Mouse (Mus musculus) liver, embryonic 16.5 days (tissue): ENCODE data around the gene Spc24. TPM values are rescaled to one million over a fixed set of nuclear protein-coding genes. Genes with fewer than 3 reads are reported as not detected.

Experiments
- ATAC-seq: fragments of 200-750 bp; cut with Nextera tagmentation; 2 replicates; pipeline ENCODE4 v1.8.0; 2017; ENCODE audit warnings: low read depth, mild to moderate bottlenecking, moderate number of reproducible peaks, moderate library complexity
- H3K27ac ChIP-seq: fragments of 300-500 bp; sonication (generic); 2 replicates; pipeline ENCODE4 v1.5.1; 2014; ENCODE audit warnings: mild to moderate bottlenecking, low read length
- H3K27me3 ChIP-seq: fragments of 300-500 bp; sonication (generic); 2 replicates; pipeline ENCODE4 v1.6.1; 2014; ENCODE audit warnings: low read depth, low read length, mixed read lengths; ENCODE audit not compliant: control insufficient read depth, insufficient read depth
- H3K36me3 ChIP-seq: fragments of 300-500 bp; sonication (generic); 2 replicates; pipeline ENCODE4 v1.6.1; 2014; ENCODE audit warnings: mild to moderate bottlenecking; ENCODE audit not compliant: control insufficient read depth, insufficient read depth
- H3K4me1 ChIP-seq: fragments of 300-500 bp; sonication (generic); 2 replicates; pipeline ENCODE4 v1.6.1; 2014; ENCODE audit warnings: low read depth, low read length, mixed read lengths; ENCODE audit not compliant: control insufficient read depth
- H3K4me2 ChIP-seq: fragments of 300-500 bp; sonication (generic); 2 replicates; pipeline ENCODE4 v1.6.1; 2014; ENCODE audit warnings: low read depth, low read length, mixed read lengths
- H3K4me3 ChIP-seq: fragments of 300-500 bp; sonication (generic); 2 replicates; pipeline ENCODE4 v1.5.1; 2014; ENCODE audit warnings: low read depth, mild to moderate bottlenecking, low read length
- H3K9ac ChIP-seq: fragments of 300-500 bp; sonication (generic); 2 replicates; pipeline ENCODE4 v1.6.1; 2014; ENCODE audit warnings: low read depth, low read length
- H3K9me3 ChIP-seq: fragments of 300-500 bp; sonication (generic); replicated peaks from 2 replicates; pipeline ENCODE4 v1.6.1; 2016; ENCODE audit warnings: low read length; ENCODE audit not compliant: control insufficient read depth
- WGBS: fragments of 180-500 bp; shearing (Covaris S2); extraction: QIAGEN DNeasy Blood & Tissue Kit; methylation state at CpG from one replicate; pipeline ENCODE4 v1.1.7; 2014; ENCODE audit not compliant: insufficient replicate concordance; 5-methylcytosine and 5-hydroxymethylcytosine counted together
- polyA plus RNA-seq: library from polyadenylated mRNA; unstranded; fragments of >200 nt; fragmentation: Nextera tagmentation; extraction: Ambion mirVana; gene quantifications from 2 replicates; pipeline ENCODE4 v1.2.1, GENCODE M21; 2015

Spc24 gene
- polyA plus RNA-seq, 1 experiment from 2014 or later, result 68.0 TPM

DNA sequence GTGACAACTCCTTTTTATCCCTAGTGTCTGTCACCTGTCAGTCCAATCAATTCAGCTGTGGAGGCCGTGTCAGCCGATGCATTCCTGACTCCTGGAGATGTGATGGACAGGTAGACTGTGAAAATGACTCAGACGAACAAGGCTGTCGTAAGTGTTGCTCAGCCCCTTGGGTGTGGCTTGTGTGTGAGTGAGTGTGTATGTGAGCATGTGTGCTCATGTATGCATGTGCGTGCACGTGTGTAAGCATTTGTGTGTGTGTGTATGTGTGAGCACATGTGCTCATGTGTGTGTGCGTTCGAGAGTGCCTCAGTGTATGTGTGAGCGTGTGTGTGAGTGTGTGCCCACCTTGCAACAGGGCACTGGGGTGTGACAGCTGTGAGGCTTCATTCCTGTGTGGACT is 27.8 kb downstream of the Spc24 start:
- Histone ChIP-seq H3K27ac (no peak overlapping the region), H3K4me1 (peaks cover 20% of the 10 kb centered on the region), H3K27me3 (no peaks in the 10 kb centered on the region), H3K36me3 (peaks cover 29% of the 10 kb centered on the region), H3K4me3 (no peak overlapping the region), H3K4me2 (no peak overlapping the region), H3K9me3 (no peaks in the 10 kb centered on the region), H3K9ac (no peak overlapping the region)
- whole genome bisulfite sequencing, result 80% methylated on average over 9 of the region's 9 CpGs
- ATAC-seq, result no peak

DNA sequence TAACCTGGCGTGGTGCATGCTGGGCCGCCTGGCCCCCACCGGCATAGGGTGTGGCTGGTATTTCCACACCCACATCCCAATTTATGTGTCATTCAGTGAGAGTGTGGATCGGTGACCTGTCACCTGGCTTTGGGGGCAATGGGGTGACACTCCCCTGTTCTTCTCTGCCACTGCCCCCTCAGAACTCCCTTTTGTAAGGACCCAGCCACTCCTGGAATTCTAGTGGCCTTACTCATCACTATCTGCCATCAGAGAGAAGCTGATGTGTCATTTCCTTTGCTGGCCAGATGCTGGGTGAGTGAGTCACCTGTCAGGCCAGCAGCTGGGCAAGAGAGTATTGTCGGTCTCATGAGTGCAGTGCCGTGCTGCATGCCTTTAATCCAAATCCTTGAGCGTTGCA is 30.8 kb downstream of the Spc24 start:
- Histone ChIP-seq H3K36me3 (peaks cover 22% of the 10 kb centered on the region), H3K4me1 (peaks cover 40% of the 10 kb centered on the region), H3K4me2 (no peak overlapping the region), H3K9ac (no peak overlapping the region), H3K27me3 (no peaks in the 10 kb centered on the region), H3K27ac (no peak overlapping the region), H3K4me3 (no peak overlapping the region), H3K9me3 (no peaks in the 10 kb centered on the region)
- ATAC-seq, result no peak
- WGBS, result 65% methylated on average over 7 of the region's 7 CpGs

GRCm38 (mm10) chr9:21728261-21728832 is 31.8 kb downstream of the Spc24 start:
- Histone ChIP-seq H3K27me3 (no peaks in the 10 kb centered on the region), H3K4me3 (no peak overlapping the region), H3K9me3 (no peaks in the 10 kb centered on the region), H3K36me3 (peaks cover 13% of the 10 kb centered on the region), H3K4me1 (peaks cover 48% of the 10 kb centered on the region), H3K9ac (no peak overlapping the region; the same call in 1 of the 2 replicates), H3K27ac (no peak overlapping the region), H3K4me2 (no peak overlapping the region)
- no peak for ATAC-seq
- 69% methylated on average over 10 of the region's 10 CpGs for WGBS

DNA sequence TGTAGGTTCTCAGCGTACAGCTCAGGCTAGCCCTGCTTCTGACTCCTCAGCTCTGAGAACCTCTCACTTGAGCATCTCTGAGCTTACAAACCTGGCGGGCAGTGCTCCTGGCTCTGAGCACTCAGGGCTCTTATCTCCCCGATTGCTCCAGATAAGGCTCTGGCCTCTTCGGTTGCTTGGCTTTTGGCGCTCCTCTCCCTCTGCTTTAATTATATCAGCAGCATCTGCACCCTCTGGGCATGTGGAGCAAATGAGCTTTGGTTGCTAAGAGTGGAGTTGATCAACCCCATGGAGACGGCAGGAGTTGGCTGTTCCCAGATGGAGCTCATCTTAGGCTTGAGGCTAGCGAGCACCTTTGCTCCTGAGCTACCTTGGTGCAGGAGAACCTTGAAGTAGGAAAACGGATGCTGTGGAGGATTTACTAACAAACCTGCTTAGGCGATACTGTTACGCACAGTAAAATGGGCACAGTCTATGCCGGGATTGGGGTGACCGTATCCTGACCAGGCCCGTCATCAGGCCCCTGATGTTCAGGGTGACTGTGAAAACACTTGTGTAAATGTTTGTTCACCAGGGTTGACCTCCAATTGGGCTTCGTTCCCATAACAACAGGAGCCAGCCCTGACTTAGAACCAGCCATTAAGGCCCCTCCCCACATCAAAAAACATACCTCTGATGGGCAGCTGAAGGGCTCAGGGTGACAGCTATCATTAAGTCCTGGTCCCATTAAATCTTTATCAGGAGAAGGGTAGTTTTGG is 33.7 kb downstream of the Spc24 start:
- H3K9me3 ChIP-seq, result no peaks in the 10 kb centered on the region
- WGBS, result 52% methylated on average over 14 of the region's 14 CpGs
- peaks cover 53% of the 10 kb centered on the region for H3K4me1 ChIP-seq
- peak overlapping the region; percentile 65 for H3K27ac ChIP-seq
- no peaks in the 10 kb centered on the region; the same call in 1 of the 2 replicates for H3K36me3 ChIP-seq
- no peaks in the 10 kb centered on the region for H3K27me3 ChIP-seq
- peak overlapping the region; percentile 97 for H3K4me2 ChIP-seq
- peak overlapping the region; percentile 47 for H3K9ac ChIP-seq
- peak; percentile 7; the same call in 1 of the 2 replicates for ATAC-seq
- H3K4me3 ChIP-seq, result peak overlapping the region; percentile 76

DNA sequence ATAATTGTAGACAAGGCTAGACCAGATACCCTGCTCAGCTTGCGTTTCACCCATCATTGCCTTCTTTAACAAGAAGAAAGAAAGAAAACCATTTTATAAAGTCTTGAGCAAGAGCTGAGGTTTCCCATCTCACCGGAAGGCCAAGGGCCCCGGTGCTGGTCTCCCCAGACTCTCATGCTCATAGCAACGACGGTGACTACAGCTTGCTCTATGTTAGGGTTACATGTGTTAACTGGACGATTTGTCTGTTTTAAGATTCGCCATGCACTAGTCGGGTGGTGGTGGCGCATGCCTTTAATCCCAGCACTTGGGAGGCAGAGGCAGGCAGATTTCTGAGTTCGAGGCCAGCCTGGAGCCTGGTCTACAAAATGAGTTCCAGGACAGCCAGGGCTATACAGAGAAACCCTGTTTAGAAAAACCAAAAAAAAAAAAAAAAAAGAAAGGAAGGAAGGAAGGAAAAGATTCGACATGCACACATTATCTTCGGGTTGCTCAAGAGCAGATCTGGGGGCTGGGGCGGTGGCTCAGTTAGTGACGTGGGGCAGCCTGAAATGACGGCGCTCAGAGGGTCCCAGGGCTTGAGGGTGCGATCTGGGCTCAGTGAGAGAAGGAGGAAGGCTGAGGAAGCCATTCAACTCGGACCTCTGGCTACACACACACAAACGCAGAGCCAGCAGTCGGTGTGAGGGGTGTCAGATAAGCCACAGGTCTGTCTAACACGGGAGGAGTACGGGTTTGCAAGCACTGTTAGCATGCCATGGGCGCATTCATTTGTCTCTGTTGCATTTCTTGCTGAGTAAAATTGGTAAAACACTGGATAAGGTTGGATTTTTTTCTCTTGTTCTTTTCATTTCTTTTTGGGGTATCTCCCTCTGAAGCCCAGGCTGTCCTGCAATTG is 34.6 kb downstream of the Spc24 start:
- ATAC-seq, result no peak
- peak overlapping the region; percentile 76 for H3K4me3 ChIP-seq
- H3K9me3 ChIP-seq, result no peaks in the 10 kb centered on the region
- peak overlapping the region; percentile 65 for H3K27ac ChIP-seq
- no peaks in the 10 kb centered on the region for H3K27me3 ChIP-seq
- H3K9ac ChIP-seq, result peak overlapping the region; percentile 47
- H3K4me1 ChIP-seq, result peaks cover 53% of the 10 kb centered on the region
- 22% methylated on average over 23 of the region's 23 CpGs for WGBS
- no peaks in the 10 kb centered on the region; the same call in 1 of the 2 replicates for H3K36me3 ChIP-seq
- peak overlapping the region; percentile 97 for H3K4me2 ChIP-seq

GRCm38 (mm10) chr9:21724147-21724536 is 36.0 kb downstream of the Spc24 start:
- WGBS, result under 1% methylated on average over 18 of the region's 18 CpGs
- Histone ChIP-seq H3K27ac (peak overlapping the region; percentile 88), H3K36me3 (no peaks in the 10 kb centered on the region; the same call in 1 of the 2 replicates), H3K9me3 (no peaks in the 10 kb centered on the region), H3K27me3 (no peaks in the 10 kb centered on the region), H3K4me3 (peak overlapping the region; percentile 76), H3K9ac (peak overlapping the region; percentile 74), H3K4me1 (peaks cover 49% of the 10 kb centered on the region), H3K4me2 (peak overlapping the region; percentile 97)
- ATAC-seq, result peak; percentile 89

DNA sequence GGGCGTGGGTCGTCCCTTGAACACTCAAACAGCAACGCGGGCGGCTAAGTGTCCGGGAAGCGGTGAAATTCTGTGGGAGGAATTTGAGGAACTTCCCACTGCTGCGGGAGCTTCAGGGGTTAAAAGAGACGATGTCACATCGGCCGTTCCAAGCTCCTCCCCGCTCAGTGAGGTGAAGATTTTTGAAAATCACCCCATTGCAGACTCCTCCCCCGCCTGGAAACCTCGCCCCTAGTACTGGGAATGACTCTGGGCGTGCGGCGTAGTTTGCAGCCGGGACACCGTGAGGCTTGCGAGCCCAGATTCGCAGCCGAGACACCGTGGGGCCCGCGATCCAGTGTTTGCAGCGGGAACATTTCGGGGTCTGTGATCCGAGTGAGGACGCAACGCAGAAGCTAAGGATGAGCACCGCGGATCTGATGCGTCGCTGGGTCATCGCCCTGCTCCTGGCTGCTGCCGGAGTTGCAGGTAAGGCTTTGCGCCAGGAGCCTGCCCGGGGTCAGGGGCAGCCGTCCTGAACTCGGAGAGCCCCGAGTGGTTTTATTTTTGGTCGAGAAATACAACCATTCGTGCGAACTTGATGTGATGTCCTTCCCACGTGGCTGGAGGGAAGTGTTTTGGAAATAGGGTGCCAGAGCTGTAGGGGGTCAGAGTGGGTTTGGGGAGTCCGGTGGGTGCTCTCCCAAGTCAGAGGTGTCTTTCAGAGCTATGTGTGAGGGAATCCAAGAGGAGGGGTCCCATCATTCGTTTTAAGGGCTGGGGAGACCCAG is 36.5 kb downstream of the Spc24 start, which contains the start of gene Ldlr:
Gene Ldlr, plus strand, starts transcription at position 107 of the 770 bp plus-strand sequence.
- Histone ChIP-seq H3K36me3 (no peaks in the 10 kb centered on the region), H3K9me3 (no peaks in the 10 kb centered on the region), H3K9ac (peak within 1 kb of the TSS; percentile 74), H3K27me3 (no peaks in the 10 kb centered on the region), H3K4me2 (peak within 1 kb of the TSS; percentile 97), H3K27ac (peak within 1 kb of the TSS; percentile 88), H3K4me3 (peak within 1 kb of the TSS; percentile 76), H3K4me1 (peaks cover 44% of the 10 kb centered on the region)
- peak; percentile 81 for ATAC-seq
- 0% methylated on average over 47 of the region's 47 CpGs for WGBS

- Histone ChIP-seq H3K27me3 (no peaks in the 10 kb centered on the region), H3K27ac (no peak overlapping the region), H3K4me2 (no peak overlapping the region), H3K9ac (no peak overlapping the region), H3K4me1 (peaks cover 29% of the 10 kb centered on the region), H3K4me3 (no peak overlapping the region), H3K36me3 (no peaks in the 10 kb centered on the region), H3K9me3 (no peaks in the 10 kb centered on the region)
- ATAC-seq, result no peak
- WGBS, result 75% methylated on average over 2 of the region's 2 CpGs
Measured at GRCm38 (mm10) chr9:21721036-21721435, 39.1 kb downstream of the Spc24 start.
